Mouse (Mus musculus): ENCODE data around the gene Bhlha9.

DNA sequence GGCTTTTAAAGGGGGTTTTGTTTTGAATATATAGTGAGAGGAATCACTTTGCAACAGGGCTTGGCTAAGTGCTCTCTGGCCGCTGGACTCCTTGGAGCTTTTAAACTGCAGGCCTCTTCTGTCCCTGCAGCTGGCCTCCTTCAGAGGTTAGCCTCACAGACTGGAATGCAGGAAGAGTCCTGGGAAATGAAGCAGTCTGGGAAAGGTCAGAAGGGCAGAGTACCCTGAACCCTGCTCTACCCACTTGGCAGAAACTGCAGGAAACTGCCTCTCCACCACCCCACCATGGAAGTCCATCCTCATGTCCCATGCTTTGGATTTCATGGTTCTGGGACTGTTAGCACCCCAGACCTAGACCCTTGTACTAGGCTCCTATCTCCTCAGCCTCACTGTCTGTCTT lies 36.6 kb downstream of the Bhlha9 start:
- TF ChIP-seq CTCF (IDR thresholded peaks at IDR 0.05; ENCODE audit: extremely low read depth, insufficient read length, insufficient replicate concordance, low read depth, low read length) (no peak), POLR2A (IDR thresholded peaks at IDR 0.05; ENCODE audit: low read depth, low read length) (no peak)
